Mouse (Mus musculus) intestine, embryonic 15.5 days (tissue): Measurements from ENCODE around the gene Zfp949. TPM values are rescaled to one million over a fixed set of nuclear protein-coding genes. Genes with fewer than 3 reads are reported as not detected.

ENCODE experiments used
- ATAC-seq: fragments of 200-750 bp; cut with Nextera tagmentation; 2 replicates; pipeline ENCODE4 v1.8.0; 2017; ENCODE audit warnings: moderate TSS enrichment, moderate library complexity
- H3K27ac ChIP-seq: fragments of 300-500 bp; sonication (generic); 2 replicates; pipeline ENCODE4 v1.5.1; 2015; ENCODE audit warnings: mild to moderate bottlenecking, inconsistent platforms
- H3K27me3 ChIP-seq: fragments of 300-500 bp; sonication (generic); replicated peaks from 2 replicates; pipeline ENCODE4 v1.6.1; 2015; ENCODE audit warnings: inconsistent platforms
- H3K36me3 ChIP-seq: fragments of 300-500 bp; sonication (generic); 2 replicates; pipeline ENCODE4 v1.6.1; 2015; ENCODE audit warnings: inconsistent platforms
- H3K4me1 ChIP-seq: fragments of 300-500 bp; sonication (generic); replicated peaks from 2 replicates; pipeline ENCODE4 v1.6.1; 2015; ENCODE audit warnings: inconsistent platforms
- H3K4me2 ChIP-seq: fragments of 300-500 bp; sonication (generic); replicated peaks from 2 replicates; pipeline ENCODE4 v1.6.1; 2015; ENCODE audit warnings: mild to moderate bottlenecking, inconsistent platforms
- H3K4me3 ChIP-seq: fragments of 300-500 bp; sonication (generic); replicated peaks from 2 replicates; pipeline ENCODE4 v1.5.1; 2015; ENCODE audit warnings: inconsistent platforms
- H3K9ac ChIP-seq: fragments of 300-500 bp; sonication (generic); 2 replicates; pipeline ENCODE4 v1.6.1; 2015; ENCODE audit warnings: inconsistent platforms
- H3K9me3 ChIP-seq: fragments of 300-500 bp; sonication (generic); 2 replicates; pipeline ENCODE4 v1.6.1; 2016; ENCODE audit warnings: inconsistent platforms
- WGBS: fragments of 180-500 bp; shearing (Covaris S2); methylation state at CpG from one replicate; pipeline ENCODE4 v1.1.7; 2015; 5-methylcytosine and 5-hydroxymethylcytosine counted together
- polyA plus RNA-seq: library from polyadenylated mRNA; unstranded; fragments of >200 nt; fragmentation: Nextera tagmentation; extraction: Ambion mirVana; gene quantifications from 2 replicates; pipeline ENCODE4 v1.2.1, GENCODE M21; 2015

Zfp949 gene
- polyA plus RNA-seq, 1 experiment from 2014 or later: 7.4 TPM

GRCm38 (mm10) chr9:88523335-88523668 lies 24.5 kb upstream of the Zfp949 start:
- Histone ChIP-seq H3K4me2 (peak overlapping the region; percentile 83), H3K4me3 (peak overlapping the region; percentile 68), H3K36me3 (peaks cover 5% of the 10 kb centered on the region; the same call in 1 of the 2 replicates), H3K9ac (peak overlapping the region; percentile 67), H3K27me3 (no peaks in the 10 kb centered on the region), H3K27ac (peak overlapping the region; percentile 91), H3K4me1 (no peaks in the 10 kb centered on the region), H3K9me3 (no peaks in the 10 kb centered on the region)
- no peak for ATAC-seq
- WGBS: 2% methylated on average over 16 of the region's 16 CpGs

DNA sequence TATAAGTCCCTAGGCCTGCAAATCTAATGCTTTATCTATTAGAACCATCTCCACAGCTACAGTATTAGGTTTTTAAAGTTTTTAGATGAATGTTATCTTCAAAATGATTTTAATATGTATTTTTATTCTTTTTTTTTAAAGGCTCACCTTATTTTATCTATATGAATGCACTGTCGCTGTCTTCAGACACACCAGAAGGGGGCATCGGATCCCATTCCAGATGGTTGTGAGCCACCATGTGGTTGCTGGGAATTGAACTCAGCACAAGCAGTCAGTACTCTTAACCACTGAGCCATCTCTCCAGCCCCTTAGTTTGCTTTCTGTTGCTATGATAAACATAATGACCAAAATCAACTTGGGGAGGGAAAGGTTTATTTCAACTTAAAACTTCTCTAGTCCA lies 23.5 kb upstream of the Zfp949 start:
- Histone ChIP-seq H3K9me3 (no peaks in the 10 kb centered on the region), H3K4me3 (no peak overlapping the region), H3K27me3 (no peaks in the 10 kb centered on the region), H3K4me2 (no peak overlapping the region), H3K27ac (no peak overlapping the region), H3K9ac (no peak overlapping the region), H3K36me3 (peaks cover 5% of the 10 kb centered on the region; the same call in 1 of the 2 replicates), H3K4me1 (no peaks in the 10 kb centered on the region)
- no peak for ATAC-seq
- WGBS: 88% methylated on average over 2 of the region's 2 CpGs

- ATAC-seq: no peak
- H3K27ac ChIP-seq: no peak overlapping the region
Measured at GRCm38 (mm10) chr9:88524796-88525195, 23.0 kb upstream of the Zfp949 start.

DNA sequence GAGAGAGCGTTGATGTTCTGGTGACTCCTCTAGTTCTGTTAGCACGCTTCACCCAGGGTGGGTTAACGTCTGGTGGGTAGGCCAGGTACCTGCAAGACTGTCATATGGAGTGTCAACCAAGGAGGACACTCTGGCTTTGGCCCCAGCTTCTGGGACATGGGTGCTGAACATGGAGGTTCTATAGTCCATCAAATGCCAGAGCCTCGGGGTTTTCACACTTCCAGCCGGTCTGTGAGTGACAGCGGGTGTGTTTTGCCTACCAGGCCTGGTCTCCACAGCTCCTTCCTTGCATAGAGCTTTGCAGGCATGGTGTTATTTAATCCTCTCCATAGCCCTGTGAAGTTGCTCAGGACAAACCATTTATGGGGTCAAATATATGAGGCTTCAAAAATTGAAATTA lies 22.5 kb upstream of the Zfp949 start:
- no peak overlapping the region for H3K4me3 ChIP-seq
- no peak overlapping the region for H3K27ac ChIP-seq
- 90% methylated on average over 6 of the region's 6 CpGs for WGBS
- no peak overlapping the region for H3K4me2 ChIP-seq
- no peak for ATAC-seq
- H3K4me1 ChIP-seq: no peaks in the 10 kb centered on the region
- H3K36me3 ChIP-seq: peaks cover 5% of the 10 kb centered on the region; the same call in 1 of the 2 replicates
- H3K9me3 ChIP-seq: no peaks in the 10 kb centered on the region
- H3K27me3 ChIP-seq: no peaks in the 10 kb centered on the region
- no peak overlapping the region for H3K9ac ChIP-seq

More at GRCm38 (mm10) chr9:88524796-88525195, 23.0 kb upstream of the Zfp949 start:
- no peaks in the 10 kb centered on the region for H3K9me3 ChIP-seq
- H3K36me3 ChIP-seq: peaks cover 5% of the 10 kb centered on the region; the same call in 1 of the 2 replicates
- H3K4me1 ChIP-seq: no peaks in the 10 kb centered on the region
- no peak overlapping the region for H3K9ac ChIP-seq
- no peaks in the 10 kb centered on the region for H3K27me3 ChIP-seq
- no peak overlapping the region for H3K4me3 ChIP-seq
- WGBS: 50% methylated on average over 3 of the region's 3 CpGs
- no peak overlapping the region for H3K4me2 ChIP-seq

DNA sequence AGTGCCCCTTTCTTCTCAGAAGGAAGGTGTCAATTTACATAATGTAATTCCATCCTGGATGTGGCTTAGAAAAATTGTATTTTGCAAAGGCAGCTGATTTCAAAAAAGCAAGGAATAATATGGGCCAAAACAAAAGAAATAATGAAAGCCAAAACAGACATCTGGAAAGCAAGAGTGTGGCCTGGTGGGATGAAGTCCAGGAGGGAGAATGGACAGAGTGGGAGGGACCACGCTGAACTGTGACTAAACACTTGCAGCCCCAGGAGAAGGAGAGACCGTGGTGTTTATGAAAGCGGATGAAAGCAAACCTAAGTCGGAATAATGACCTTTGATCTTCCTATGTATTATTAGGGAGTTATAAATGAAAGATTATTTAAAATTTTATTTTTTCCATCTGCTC lies 19.9 kb upstream of the Zfp949 start:
- no peak for ATAC-seq
- WGBS: 72% methylated on average over 4 of the region's 4 CpGs
- no peak overlapping the region for H3K4me2 ChIP-seq
- no peaks in the 10 kb centered on the region for H3K36me3 ChIP-seq
- H3K4me1 ChIP-seq: no peaks in the 10 kb centered on the region
- no peak overlapping the region for H3K27ac ChIP-seq
- H3K9ac ChIP-seq: no peak overlapping the region
- no peaks in the 10 kb centered on the region for H3K9me3 ChIP-seq
- no peaks in the 10 kb centered on the region for H3K27me3 ChIP-seq
- H3K4me3 ChIP-seq: no peak overlapping the region

DNA sequence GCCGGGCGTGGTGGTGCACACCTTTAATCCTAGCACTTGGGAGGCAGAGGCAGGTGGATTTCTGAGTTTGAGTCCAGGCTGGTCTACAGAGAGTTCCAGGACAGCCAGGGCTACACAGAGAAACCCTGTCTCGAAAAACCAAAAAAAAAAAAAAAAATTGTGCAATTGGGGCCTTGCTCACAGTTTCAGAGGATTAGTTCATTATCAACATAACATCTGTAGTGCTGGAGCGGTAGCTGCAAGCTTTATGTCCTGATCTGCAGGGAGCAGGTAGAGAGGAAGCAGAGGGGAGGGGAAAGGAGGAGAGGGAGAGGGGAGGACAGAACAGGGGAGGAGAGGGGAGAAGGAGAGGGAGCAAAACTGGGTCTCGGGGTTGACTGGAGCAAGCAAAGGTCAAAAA lies 19.1 kb upstream of the Zfp949 start:
- 84% methylated on average over 5 of the region's 5 CpGs for WGBS

GRCm38 (mm10) chr9:88529571-88529970 lies 18.2 kb upstream of the Zfp949 start:
- 80% methylated on average over 3 of the region's 3 CpGs for WGBS
- no peak overlapping the region for H3K4me2 ChIP-seq
- H3K4me3 ChIP-seq: no peak overlapping the region
- H3K36me3 ChIP-seq: no peaks in the 10 kb centered on the region
- H3K4me1 ChIP-seq: no peaks in the 10 kb centered on the region
- no peaks in the 10 kb centered on the region for H3K27me3 ChIP-seq
- ATAC-seq: no peak
- no peak overlapping the region for H3K27ac ChIP-seq
- H3K9ac ChIP-seq: no peak overlapping the region
- H3K9me3 ChIP-seq: no peaks in the 10 kb centered on the region

More for the DNA sequence above, 19.1 kb upstream of the Zfp949 start:
- Histone ChIP-seq H3K9ac (no peak overlapping the region), H3K36me3 (no peaks in the 10 kb centered on the region), H3K27me3 (no peaks in the 10 kb centered on the region), H3K4me2 (no peak overlapping the region), H3K4me3 (no peak overlapping the region), H3K9me3 (no peaks in the 10 kb centered on the region), H3K27ac (no peak overlapping the region), H3K4me1 (no peaks in the 10 kb centered on the region)
- no peak for ATAC-seq

- Histone ChIP-seq H3K27me3 (no peaks in the 10 kb centered on the region), H3K27ac (no peak overlapping the region), H3K4me2 (no peak overlapping the region), H3K9ac (no peak overlapping the region), H3K4me1 (no peaks in the 10 kb centered on the region), H3K36me3 (no peaks in the 10 kb centered on the region), H3K4me3 (no peak overlapping the region), H3K9me3 (no peaks in the 10 kb centered on the region)
- no peak for ATAC-seq
- 62% methylated on average over 5 of the region's 5 CpGs for WGBS
Measured at GRCm38 (mm10) chr9:88529979-88530580, 17.7 kb upstream of the Zfp949 start.

DNA sequence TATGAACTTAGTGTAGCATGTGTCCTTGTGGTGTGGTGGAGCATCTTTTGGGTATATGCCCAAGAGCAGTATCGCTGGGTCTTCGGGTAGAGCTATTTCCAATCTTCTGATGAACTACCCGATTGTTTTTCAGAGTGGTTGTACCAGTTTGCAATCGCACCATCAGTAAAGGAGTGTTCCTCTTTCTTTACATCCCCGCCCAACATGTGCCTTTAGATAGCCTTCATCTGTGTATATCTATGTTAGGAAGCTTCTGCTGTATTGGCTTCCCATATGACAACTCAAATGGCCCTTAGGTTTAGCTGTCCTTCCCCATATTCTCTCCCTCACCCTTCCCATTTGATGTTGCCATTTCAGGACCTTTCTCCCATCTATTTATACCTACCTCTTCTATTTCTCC lies 13.7 kb upstream of the Zfp949 start:
- Histone ChIP-seq H3K4me1 (no peaks in the 10 kb centered on the region), H3K9me3 (no peaks in the 10 kb centered on the region), H3K27ac (no peak overlapping the region), H3K9ac (no peak overlapping the region), H3K4me3 (no peak overlapping the region), H3K27me3 (no peaks in the 10 kb centered on the region), H3K36me3 (no peaks in the 10 kb centered on the region), H3K4me2 (no peak overlapping the region)
- no peak for ATAC-seq
- WGBS: 90% methylated on average over 5 of the region's 5 CpGs

- ATAC-seq: no peak
Measured at GRCm38 (mm10) chr9:88539546-88540224, 8.1 kb upstream of the Zfp949 start.

GRCm38 (mm10) chr9:88542816-88543215 lies 5.0 kb upstream of the Zfp949 start:
- ATAC-seq: peak; percentile 32; the same call in 1 of the 2 replicates
- Histone ChIP-seq H3K27me3 (no peaks in the 10 kb centered on the region), H3K4me3 (no peak overlapping the region), H3K36me3 (no peaks in the 10 kb centered on the region), H3K9ac (no peak overlapping the region), H3K4me2 (no peak overlapping the region), H3K27ac (no peak overlapping the region), H3K9me3 (no peaks in the 10 kb centered on the region), H3K4me1 (no peaks in the 10 kb centered on the region)
- 23% methylated on average over 2 of the region's 2 CpGs for WGBS

More at GRCm38 (mm10) chr9:88539546-88540224, 8.1 kb upstream of the Zfp949 start:
- no peaks in the 10 kb centered on the region for H3K36me3 ChIP-seq
- H3K9ac ChIP-seq: no peak overlapping the region
- 64% methylated on average over 5 of the region's 5 CpGs for WGBS
- H3K9me3 ChIP-seq: no peaks in the 10 kb centered on the region
- H3K27ac ChIP-seq: no peak overlapping the region
- no peaks in the 10 kb centered on the region for H3K4me1 ChIP-seq
- no peaks in the 10 kb centered on the region for H3K27me3 ChIP-seq
- H3K4me2 ChIP-seq: no peak overlapping the region
- H3K4me3 ChIP-seq: no peak overlapping the region

DNA sequence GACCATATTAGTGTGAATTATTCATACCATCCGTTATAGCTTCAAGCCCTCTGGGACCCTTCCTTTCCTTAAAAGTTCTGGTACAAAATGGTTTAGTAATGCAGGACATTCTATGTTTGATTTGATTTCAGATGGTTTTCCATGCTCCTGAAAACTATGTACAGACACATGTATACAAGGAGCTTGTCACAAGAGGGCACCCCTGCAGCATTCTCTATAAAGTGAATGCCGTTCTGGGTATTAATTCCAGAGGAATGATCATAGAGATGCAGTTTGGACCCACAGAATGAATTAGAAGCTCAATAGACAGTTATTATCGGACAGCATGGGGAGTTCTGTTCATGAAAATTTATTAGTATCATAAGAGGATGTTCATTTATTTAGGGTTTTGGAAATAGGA lies 2.3 kb upstream of the Zfp949 start:
- 45% methylated on average over 3 of the region's 3 CpGs for WGBS
- no peaks in the 10 kb centered on the region for H3K9me3 ChIP-seq

DNA sequence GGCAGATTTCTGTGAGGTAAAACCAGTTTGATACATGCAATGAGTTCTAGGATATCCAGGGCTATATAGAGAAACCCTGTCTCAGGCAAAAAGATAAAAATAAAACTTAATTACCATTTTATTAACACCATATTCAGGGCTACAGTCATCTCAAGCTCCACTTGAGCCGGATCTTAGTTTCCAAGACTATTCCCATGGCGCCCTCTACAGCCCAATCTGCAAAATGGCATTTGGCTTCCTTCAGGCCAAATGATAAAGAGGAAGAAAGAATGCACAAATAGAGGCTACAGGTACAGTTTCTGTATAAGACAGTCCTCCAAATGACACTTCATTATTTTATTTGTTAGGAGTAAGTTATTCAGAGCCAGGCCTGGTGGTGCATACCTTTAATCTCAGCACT lies 1.7 kb upstream of the Zfp949 start:
- no peak overlapping the region for H3K4me2 ChIP-seq
- peaks cover 5% of the 10 kb centered on the region; the same call in 1 of the 2 replicates for H3K4me1 ChIP-seq
- no peak overlapping the region for H3K9ac ChIP-seq
- no peak for ATAC-seq
- 3% methylated on average over 2 of the region's 2 CpGs for WGBS
- H3K9me3 ChIP-seq: no peaks in the 10 kb centered on the region
- H3K4me3 ChIP-seq: no peak overlapping the region
- H3K27me3 ChIP-seq: no peaks in the 10 kb centered on the region
- no peaks in the 10 kb centered on the region for H3K36me3 ChIP-seq
- H3K27ac ChIP-seq: no peak overlapping the region

More for the DNA sequence above, 2.3 kb upstream of the Zfp949 start:
- Histone ChIP-seq H3K36me3 (no peaks in the 10 kb centered on the region), H3K4me2 (no peak overlapping the region), H3K27me3 (no peaks in the 10 kb centered on the region), H3K4me3 (no peak overlapping the region), H3K9ac (no peak overlapping the region), H3K4me1 (peaks cover 5% of the 10 kb centered on the region; the same call in 1 of the 2 replicates), H3K27ac (no peak overlapping the region)
- no peak for ATAC-seq
